Mouse (Mus musculus): ENCODE data around the gene Fgfr2.

Gene Fgfr2

DNA sequence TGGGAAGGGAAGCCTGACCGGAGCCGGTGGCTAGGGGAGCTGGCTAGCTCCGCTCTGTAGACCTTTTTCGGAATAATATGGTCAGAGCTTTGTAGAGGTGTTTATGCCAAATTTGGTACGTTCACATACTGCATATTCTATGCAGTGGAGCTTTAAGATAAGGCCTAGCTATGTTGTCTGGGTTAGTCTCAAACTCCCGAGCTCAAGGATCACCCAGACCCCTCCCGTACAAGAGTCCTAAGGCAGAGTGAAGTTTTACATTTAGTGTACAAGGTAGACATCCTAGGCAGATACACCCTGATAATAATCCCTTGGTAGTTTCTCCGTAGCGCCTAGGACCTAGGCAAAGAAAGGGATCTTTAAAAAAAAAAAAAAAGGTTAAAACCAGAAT, 1751.7 kb downstream of the Fgfr2 start:
- DNase-seq (ENCODE audit: low spot score in 2 of 2): no peak

DNA sequence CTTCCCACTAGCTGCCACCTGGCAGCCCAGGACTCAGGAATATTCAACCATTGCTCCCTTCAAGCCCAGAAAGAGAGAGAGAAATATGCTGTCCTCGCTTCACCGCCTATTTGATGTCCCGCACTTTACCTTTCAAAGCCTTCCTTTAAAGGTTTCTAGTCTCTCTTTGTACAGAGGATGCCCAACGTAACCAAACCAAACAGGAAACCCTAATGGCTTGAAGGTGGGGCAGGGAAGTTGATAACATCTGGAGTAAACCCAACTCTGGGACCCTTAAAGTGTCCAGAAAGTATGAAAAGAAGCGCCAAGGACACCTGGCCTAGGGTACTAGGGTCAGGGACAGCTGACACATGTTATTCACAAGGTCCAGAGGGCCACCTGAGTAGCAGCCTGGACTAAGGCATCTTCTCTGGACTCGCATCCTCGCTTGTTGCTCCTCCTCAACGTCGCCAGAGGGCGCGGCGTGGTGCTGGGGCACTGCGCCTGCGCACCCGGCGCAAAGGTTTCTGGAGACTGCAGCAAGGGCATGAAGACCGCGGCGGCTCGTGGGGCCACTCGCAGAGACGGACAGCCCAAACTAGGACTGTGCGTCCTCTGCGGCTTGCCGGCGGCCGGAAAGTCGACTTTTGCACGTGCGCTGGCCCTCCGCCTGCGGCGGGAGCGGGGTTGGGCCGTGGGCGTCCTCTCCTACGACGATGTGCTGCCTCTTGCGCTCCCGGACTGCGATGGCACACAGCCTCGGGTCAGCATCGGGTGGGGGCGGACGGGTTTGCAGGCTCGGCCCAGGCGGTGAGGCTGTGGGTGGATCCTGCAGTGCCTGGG, 1752.3 kb downstream of the Fgfr2 start, which contains the start of gene Pstk:
Pstk (plus strand) TSS at position 494 of the 822 bp plus-strand sequence.
- peak; percentile 87 to 88 for DNase-seq (ENCODE audit: low spot score in 2 of 2)

DNA sequence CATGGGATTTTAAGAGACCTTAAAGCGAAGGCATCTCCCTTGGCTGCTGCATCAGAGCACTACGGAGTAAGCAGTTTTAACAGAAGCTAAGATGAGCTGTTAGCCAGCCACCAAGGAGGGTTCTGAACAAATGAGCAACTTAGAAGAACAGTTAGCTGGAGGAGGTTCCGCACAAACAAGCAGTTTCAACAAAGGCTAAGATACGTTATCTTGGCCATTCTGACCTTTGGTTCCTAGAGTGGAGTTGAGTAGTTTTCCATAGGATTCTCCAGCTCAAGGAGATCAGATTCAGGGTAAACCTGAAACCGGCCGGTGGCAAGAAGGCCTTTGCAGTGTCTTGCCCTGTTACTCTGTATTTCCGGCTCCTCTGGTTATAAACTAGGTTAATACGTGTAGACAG, 1759.0 kb downstream of the Fgfr2 start:
- DNase-seq (ENCODE audit: low spot score in 2 of 2): no peak

DNA sequence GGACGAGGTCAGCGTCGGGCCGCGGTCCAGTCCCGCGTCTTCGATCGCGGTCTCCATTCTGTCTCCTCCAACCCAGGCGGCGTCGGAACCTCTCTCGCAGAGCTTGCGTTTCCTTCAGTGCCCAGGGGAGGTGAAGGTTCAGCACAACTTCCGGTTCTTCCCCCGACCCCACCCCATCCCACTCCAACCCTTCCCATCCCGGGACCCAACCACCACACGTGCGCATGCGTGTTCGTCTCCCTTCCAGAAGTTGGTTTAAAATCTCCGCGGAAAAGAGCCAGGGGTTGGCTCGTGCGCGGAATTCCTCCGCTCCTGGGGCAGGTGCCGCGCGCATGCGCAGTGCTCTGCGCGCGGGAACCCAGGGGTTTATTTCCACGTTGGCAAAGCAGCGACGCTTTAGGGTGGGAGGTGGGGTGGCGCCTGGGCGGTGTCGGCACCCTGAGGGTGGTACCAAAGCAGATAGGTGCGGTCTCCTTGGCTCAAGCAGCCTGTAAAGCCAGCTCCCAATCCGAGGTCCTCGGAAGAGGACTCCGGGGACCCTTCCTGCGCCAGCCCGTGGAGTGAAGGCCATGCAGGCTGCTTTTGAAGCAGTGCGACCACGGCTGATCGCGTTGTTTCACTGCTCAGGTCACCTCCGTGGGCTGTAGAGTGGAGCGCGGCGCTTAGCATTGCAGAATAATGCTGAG, 1760.4 kb downstream of the Fgfr2 start, which contains the start of gene 2310057M21Rik:
2310057M21Rik (minus strand) TSS at position 145 of the 686 bp plus-strand sequence.
- DNase-seq (ENCODE audit: low spot score in 2 of 2): peak; percentile 82 to 88

DNA sequence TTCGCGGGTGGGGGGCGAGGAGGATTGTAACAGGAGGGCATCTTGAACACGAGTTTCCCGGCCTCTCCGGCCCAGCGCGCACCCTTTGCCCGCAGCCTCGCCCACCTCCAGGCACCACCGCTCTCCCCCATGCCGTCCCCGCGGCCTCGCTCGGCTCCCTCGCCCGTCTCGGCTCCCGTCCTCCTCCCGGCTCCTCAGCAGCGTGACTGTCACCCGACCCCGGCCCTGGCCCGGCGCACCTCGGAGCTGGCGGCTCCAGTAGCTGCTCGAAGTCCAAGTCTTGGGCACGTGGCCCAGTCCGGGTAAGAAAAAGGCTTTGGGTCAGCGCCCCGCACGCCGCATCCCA, 1760.9 kb downstream of the Fgfr2 start:
- no peak for DNase-seq (ENCODE audit: low spot score in 2 of 2)

DNA sequence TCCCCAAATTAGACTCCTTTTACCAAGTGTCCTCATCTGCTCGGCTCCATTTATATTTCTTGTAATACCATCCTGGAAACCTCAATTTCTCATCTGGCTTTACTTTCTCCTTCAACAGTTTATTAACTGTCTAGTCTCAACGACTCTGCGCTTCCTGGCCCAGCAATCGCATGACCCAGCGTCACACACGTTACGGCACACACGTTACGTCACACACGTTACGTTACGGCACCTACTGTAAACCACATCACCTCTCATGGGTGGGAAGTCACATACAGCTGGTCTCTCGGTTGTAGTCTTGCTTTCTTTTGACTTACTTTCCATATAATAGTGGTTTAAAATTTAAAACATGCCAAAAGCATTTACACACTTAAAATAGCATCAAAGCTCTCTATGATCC, 1767.0 kb downstream of the Fgfr2 start:
- no peak for DNase-seq (ENCODE audit: low spot score in 2 of 2)

DNA sequence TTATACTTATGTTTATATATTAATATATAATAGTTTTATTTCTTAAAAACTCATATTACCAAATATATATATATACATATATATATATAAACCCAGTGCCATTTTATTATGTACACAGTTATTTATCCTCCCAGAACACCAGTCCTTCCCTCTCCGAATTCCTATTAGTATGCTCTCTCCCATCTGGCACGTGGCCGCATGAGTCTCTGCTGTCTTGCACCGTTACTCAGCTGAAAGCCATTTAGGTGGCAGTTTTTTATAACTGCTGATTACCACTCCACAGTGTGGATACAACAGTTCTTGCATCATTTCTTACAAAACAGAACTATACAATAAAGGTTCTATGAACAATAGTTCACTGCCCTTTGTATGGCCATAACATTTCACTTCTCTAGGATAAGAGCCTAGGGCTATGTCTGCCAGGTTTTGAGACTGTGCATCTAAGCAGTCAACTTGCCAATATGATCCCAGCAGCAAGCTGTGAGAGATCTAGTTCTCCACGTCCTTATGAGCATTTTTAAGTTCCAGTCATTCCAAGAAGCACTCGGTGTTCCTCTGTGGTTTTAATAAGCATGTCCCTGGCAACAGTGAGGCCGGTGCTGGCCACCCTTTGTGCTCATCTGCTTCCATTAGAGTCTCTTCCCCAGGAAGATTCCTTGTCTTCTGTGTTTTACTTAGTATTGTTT, 1777.2 kb downstream of the Fgfr2 start:
- no peak for DNase-seq (ENCODE audit: low spot score in 2 of 2)

DNA sequence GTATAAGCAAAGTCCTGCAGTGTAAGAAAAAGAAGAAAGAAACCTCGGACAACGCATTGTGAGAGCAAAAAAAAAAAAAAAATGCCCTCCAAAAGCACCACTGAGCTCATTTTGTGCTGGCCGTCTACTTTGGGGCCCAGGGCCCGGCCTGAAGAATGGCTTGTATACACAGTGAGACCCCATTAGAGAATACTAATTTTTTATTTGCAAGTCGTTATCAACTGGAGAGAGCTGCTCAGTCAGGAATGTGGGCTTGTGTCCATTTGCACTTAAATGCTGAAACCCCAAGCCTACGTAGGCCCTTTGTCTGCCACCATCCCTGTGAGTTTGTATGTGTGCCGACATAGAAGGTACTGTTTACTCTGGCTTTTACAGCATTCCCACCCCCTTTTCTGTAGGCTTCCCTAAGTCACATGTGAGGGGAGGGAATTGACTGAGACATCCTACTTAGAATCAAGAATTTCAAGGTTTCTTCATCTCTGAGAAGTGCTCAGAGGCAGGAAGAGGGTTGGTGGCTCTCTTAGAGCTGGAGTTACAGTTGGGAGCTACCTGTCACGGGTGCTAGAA, 1785.6 kb downstream of the Fgfr2 start:
- DNase-seq (ENCODE audit: low spot score in 2 of 2): no peak

DNA sequence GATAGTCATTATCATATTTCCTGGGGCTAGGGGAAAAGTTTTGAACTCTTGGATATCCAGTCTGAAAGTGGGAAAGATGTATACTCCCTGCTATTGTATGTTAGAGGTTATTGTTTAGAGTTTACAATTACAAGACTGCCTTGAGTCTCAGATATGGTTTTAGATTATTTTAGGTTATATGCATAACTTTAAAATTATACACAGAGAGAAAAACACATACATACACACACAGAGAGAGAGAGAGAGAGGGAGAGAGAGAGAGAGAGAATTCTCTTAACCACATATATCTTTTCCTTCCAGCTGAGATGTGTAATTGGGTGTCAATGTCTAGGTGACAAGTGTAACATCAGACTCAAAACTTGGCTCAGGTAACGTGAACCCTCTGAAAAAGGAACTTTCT, 1789.6 kb downstream of the Fgfr2 start, which contains the start of gene Fam24a:
Fam24a (plus strand) TSS at position 301 of the 400 bp plus-strand sequence.
- DNase-seq (ENCODE audit: low spot score in 2 of 2): no peak

DNA sequence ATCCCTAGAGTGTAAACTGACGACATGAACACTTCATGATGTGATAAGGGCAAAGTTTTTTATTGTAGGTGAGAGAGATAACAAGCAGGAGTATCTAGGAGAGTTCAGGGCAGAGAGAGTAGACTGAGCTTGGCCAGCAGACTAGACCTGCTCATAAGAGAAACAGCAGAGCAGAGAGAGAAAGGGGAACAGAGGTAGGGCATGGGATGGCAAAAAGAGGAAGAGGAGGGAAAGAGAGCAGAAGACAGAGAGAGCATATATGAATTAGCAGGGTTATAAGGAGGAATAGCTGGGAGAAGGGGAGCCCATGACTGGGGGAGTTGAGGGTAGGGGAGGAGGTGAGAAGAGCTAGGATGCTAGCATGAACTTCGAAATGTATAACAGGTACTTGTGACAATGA, 1791.5 kb downstream of the Fgfr2 start:
- DNase-seq (ENCODE audit: low spot score in 2 of 2): no peak

DNA sequence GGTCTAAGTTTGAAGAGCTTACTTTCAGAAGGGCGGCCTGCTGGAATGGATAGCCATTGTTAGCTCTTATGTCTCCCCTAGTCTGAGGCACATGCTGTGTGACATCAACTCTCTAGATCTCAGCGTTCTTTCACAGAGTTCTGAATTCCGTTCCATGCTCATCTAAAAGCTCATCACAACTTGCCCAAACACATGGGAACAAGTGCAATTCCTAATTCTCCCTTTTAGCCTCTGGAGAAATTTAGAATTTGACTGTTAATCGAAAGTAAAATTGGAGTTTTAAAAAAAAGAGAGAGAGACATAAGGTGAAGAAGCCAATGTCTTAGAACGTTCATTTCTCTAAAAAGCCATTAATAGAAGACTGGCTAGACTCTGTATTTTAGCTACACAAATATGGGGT, 1793.7 kb downstream of the Fgfr2 start, which contains the start of gene Fam24b:
Fam24b (minus strand) TSS at position 101 of the 400 bp plus-strand sequence.
- no peak for DNase-seq (ENCODE audit: low spot score in 2 of 2)

DNA sequence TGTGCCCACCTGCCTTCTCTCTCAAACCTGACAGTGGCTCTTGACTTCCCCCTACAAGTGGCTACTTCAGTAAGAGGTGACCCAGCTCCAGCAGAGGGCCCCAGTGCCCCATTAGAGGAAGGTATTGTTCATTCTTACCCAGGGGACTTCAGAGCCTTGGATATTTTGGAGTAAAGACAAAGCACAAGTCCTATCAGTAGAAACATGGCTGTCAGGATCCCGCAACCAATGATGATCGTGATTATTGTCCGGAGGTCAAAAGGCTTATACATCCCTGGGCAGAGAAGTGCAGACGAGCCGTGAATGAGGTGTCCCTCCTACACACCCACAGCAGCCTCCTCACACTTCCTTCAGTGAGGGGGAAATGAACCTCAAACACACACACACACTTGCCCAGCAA, 1796.1 kb downstream of the Fgfr2 start:
- no peak for DNase-seq (ENCODE audit: low spot score in 2 of 2)

DNA sequence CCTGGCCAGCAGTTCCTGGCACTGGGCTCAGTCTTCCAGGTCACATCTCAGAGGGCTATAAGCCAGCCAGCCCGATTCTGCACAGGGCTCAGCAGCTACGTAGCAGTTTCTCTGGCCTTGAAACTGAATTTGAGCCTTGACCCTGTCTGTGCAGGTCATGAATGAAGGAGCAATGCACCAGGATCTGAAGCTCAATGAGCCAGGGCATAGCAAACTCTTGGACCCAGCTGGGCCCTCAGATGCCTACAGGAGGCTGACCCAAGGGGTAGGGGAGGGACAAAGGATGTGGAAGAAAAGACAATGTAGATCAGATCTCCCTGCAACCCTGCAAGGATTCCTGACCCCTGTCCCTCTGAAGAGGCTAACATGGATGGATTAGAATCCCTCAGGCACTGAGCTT, 1801.0 kb downstream of the Fgfr2 start, which contains the start of gene Cuzd1:
Cuzd1 (minus strand) TSS at position 101 of the 400 bp plus-strand sequence.
- no peak for DNase-seq (ENCODE audit: low spot score in 2 of 2)

DNA sequence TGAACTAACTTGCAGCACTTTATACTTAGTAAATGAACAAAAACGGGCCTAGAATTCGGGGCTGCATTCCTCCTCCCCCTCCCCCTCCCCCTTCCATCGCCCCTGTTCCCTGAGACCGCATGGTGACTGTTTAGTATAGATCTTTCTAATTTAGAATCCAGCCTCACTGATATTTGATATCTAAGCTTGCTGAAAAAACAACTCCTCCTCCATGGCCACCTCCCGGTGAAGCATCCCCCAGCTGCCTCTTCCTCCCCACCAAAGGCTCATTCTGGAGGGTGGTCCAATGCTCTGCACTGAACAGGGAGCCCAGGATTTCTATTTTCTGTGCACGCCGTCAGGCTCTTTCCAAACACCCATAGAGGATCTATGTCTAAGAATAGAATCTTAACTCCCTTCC, 1804.8 kb downstream of the Fgfr2 start:
- DNase-seq (ENCODE audit: low spot score in 2 of 2): no peak

DNA sequence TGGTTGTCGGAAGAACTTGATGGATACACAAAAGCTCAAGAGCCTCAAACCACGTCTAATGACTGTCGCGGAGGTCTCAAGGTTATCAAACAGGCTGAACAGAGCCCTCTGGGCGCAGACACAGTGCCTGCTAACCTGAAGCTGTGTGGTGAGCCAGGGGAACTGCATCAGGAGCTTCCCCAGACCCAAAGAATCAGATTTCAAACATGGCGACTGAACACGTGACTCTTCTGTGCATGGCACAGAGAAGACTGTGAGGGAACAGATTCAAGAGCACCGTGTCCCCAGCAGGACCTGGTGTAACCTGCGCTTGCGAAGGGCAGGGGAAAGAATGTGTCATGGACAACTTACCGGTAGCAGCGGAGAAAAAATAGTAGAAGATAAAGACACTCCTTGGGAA, 1805.6 kb downstream of the Fgfr2 start:
- DNase-seq (ENCODE audit: low spot score in 2 of 2): no peak

DNA sequence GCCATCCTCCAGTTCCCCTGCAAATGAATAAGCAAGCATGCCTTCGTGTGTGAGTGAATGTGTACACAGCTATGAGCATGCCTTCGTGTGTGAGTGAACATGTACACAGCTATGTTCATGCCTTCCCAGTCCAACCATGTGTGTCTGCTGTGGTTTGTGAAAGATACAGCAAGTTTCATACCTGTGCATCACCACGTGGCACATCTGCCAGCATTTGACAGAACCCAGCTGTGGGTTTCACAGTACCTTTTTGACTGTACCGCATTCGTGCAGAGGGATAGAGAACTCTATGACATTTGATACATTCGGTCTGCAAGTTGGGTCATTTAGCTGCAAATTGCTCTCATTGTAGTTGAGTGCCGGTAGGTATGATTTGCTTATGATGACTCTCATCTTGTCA, 1808.7 kb downstream of the Fgfr2 start:
- no peak for DNase-seq (ENCODE audit: low spot score in 2 of 2)

DNA sequence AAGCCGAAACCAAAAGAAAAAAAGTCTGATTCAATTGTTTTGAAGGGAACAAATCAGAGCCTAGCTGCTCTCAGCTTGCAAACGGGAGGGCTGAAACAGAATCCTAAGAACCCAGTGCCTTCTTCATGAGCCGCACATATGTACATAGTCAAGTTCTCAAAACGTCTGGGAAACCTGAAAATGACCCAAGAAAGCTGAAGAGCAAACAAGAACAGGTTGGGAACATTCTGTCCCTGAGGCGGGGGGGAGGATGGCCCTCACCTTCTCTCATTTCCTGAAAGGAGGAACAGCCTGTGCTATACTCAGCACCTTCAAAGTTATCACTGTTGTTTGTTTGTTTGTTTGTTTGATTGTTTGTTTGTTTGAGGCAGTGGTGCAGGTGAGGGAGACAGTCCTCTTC, 1816.4 kb downstream of the Fgfr2 start:
- no peak for DNase-seq (ENCODE audit: low spot score in 2 of 2)

DNA sequence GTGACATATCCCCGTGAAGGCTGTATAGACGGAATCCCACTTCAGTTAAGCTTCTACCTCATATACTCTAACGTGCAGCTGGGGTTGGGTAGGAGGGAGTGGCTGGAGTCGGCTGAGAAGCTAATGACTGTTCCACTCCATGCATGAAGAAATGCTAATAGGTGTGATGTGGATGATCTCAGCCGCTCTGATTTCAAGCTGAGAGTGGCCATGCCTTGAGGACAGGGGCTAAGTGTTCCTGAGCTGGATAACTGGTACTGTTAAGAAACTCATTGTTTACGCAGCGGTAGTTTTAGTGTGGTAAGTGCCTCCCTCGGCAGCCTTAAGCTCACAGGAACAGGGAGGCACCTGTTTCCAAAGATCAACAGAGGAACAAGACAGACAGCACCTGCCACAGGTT, 1819.8 kb downstream of the Fgfr2 start:
- no peak for DNase-seq (ENCODE audit: low spot score in 2 of 2)

DNA sequence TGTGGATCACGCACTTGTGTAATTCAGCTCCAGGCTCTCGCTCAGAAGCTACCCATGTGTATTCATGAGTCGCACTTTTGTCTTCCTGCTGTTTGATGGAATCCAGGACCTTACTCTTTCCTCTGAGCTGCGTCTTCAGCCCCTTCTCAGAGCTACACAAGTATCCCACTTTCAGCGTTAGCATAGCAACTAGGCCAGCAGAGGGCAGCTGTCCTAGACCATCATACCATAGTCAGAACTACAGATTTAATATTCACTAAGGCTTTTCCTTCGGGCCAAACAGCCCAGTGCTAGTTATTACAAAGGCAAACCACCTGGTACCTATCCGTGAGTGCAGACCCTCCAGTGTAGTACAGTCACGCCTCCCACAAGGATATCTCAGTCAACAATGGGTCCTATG, 1826.0 kb downstream of the Fgfr2 start:
- no peak for DNase-seq (ENCODE audit: low spot score in 2 of 2)

DNA sequence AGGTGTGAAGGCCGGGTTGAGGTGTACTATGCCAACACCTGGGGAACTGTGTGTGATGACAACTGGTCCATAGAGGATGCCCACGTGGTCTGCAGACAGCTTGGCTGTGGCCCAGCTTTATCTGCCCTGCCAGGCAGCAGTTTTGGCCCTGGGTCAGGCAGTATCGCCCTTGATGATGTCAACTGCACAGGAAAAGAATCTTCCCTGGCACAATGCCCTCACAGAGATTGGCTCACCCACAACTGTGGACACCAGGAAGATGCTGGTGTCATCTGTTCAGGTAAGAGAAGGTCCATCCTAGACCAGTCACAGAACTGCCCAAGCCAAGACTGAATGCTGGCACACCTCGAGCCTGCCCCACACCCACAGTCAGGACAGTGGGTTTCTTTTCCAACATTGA, 1857.3 kb downstream of the Fgfr2 start:
- no peak for DNase-seq (ENCODE audit: low spot score in 2 of 2)

DNA sequence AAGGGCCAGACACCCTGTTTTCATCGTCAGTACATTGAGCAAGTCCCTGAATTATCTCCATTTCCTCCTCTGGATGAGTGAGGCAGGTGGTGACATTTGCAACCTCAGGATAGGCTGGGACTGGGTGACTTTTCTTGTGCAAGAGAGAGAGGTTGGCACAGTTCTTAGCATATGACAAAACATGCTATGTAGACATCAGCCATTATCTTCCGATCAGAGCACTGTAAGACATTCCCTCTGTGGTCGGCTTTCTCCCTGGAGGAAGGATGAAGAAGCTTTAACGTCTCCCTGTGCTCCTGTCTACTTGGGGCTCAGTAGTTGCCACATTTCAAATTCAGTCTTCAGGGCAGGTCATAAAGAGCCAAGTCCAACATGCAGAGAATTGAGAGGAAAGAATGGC, 1858.9 kb downstream of the Fgfr2 start:
- DNase-seq (ENCODE audit: low spot score in 2 of 2): no peak

DNA sequence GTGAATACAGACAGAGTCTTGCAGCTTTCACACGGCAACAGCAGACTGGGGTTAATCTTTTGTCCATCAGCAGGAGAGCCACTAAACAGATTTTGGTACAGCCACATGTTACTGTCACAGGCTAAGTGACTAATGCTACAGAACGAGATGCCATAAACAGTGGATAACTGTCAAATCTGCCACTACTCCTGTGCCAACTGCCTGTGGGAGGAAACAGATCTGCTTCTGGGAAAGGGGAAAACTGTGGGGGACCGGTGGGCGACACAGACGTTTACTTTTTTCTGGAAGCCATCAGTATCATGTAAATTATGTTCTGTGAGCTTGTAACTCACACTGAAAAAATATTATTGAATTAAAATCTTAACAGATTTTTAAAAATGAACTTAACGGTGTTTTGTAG, 1862.2 kb downstream of the Fgfr2 start:
- DNase-seq (ENCODE audit: low spot score in 2 of 2): no peak
